Mouse (Mus musculus) CD4-positive, CD25-positive, alpha-beta regulatory T cell, adult 2 months (primary cell): ENCODE measurements around the gene Ube2v1.
"Not testable (repeated sequence)": the region's sequence is repeated elsewhere in the genome, so short reads cannot be mapped to it uniquely, and the experiment has no call there.

Experiments used
- DNase-seq: peaks from one replicate; pipeline ENCODE4 v3.0.0-alpha.2; 2012; ENCODE audit warnings: low read depth, low spot score

Gene Ube2v1

GRCm38 (mm10) chr2:167622965-167623364 lies 8.9 kb downstream of the Ube2v1 start:
- peak; percentile 27 for DNase-seq

- no peak for DNase-seq
Measured at GRCm38 (mm10) chr2:167622352-167622751, 9.5 kb downstream of the Ube2v1 start.

DNA sequence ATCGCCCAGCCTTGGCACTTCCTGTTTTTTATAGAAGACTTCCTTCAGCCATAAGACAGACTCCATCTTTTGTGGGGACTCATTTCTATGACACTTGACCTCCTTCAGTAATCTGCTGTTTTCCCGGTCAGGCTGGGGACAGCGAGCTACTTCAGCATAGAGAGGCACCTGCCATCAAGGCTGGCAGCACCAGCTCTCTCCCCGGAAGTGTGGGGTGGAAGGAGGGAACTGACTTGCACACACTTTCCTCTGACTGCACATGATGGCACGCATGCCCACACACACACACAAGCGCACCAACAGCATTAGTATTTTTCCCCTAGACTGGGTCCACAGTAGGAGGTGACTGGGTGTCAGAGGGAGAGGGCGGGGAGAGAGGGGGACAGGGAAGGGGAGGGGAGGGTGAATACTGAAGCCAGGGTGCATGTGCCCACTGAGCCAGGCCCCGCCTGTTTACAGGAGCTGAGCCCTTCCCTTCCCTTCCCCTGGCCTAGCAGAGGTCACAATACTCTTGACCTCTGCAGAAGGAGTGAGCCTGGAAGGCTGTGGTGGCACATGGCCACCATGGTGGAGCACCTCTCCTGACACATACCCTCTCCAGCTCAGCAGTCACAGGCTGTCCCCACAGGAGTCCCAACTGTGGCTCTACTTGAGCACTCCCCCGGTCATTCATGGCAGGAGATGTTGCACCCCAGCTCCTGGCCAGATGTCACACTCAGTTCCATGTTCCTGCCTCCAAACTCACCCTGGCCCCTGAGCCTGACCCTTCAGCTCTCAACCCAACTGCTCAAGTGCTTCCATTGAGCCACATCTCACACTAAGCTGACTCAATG lies 10.4 kb downstream of the Ube2v1 start:
- peak; percentile 55 for DNase-seq

GRCm38 (mm10) chr2:167617472-167617871 lies 14.4 kb downstream of the Ube2v1 start:
- no peak for DNase-seq

DNA sequence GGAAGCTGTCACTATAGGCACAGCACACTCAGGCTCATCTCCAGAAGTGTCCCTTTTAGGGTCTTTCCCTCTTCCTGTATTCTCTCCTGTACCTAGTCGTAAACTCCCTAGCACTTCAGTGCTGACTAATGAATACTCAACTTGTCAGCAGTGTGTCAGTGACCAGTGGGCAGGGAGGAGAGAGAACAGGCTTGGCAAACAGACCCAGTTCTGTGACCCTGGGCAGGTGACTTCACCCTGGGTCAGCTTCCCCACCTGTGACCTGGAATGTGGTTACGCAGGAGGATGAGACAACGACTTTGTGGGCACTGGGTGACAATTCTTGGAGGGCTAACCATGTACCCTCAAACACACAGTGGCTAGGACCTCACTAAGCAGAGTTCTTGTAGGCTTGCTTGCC lies 14.9 kb downstream of the Ube2v1 start:
- no peak for DNase-seq

- DNase-seq = not testable (repeated sequence)
Measured at GRCm38 (mm10) chr2:167613335-167613734, 18.6 kb downstream of the Ube2v1 start.

DNA sequence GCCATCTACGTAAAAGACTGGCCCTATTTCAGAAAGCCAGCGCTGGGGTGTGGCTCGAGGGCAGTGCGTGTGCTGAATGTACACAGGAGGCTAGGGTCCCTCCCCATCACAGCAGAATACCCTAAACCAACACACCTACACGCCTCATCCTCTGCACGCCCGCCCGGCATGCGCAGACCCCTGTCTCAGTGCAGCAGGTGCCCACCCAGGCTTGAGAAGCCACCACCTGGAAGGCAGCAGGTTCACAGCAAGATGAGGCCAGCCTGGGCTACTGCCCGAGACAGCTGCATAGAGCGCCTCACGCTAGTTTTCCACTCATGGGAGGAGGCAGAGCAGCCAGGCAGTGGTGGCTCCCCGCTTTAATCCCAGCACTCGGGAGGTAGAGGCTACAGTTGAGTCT lies 19.8 kb downstream of the Ube2v1 start:
- no peak for DNase-seq

DNA sequence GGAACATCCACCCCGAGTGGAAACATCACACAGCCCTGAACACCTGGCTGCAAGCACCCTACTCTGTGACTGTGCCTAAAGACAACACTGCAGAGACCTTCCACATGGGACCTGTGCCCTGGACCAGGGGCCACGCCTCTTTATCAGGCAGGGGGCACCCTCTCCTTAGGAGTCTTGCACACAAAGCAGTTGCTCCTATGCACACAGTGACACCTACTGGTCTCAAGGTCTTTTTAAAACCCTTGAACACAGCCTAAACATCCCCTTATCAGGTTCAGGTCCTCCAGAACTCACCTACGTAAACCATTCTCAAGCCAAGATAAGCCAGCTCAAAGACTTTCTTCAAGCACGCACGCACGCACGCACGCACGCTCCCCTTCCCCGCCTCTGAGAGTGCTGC lies 20.6 kb downstream of the Ube2v1 start:
- DNase-seq = no peak

DNA sequence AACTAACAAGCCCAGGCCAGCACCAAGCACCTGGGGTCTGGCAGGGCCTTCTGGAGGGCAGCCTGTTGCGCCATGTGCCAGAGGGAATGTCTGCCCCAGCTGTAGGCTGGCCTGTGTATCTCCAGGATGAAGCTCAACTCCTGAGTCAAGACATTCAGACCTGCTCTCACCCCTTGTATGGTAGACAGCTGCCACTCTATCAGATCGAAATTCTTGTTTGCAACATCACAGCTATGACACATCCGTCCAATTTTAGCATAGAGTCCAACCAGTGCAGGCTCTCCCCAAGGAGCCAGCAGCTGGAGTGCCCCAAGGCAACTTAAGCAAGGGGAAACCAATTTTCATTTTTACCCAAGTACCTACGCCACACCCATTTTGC lies 25.2 kb downstream of the Ube2v1 start:
- no peak for DNase-seq

DNA sequence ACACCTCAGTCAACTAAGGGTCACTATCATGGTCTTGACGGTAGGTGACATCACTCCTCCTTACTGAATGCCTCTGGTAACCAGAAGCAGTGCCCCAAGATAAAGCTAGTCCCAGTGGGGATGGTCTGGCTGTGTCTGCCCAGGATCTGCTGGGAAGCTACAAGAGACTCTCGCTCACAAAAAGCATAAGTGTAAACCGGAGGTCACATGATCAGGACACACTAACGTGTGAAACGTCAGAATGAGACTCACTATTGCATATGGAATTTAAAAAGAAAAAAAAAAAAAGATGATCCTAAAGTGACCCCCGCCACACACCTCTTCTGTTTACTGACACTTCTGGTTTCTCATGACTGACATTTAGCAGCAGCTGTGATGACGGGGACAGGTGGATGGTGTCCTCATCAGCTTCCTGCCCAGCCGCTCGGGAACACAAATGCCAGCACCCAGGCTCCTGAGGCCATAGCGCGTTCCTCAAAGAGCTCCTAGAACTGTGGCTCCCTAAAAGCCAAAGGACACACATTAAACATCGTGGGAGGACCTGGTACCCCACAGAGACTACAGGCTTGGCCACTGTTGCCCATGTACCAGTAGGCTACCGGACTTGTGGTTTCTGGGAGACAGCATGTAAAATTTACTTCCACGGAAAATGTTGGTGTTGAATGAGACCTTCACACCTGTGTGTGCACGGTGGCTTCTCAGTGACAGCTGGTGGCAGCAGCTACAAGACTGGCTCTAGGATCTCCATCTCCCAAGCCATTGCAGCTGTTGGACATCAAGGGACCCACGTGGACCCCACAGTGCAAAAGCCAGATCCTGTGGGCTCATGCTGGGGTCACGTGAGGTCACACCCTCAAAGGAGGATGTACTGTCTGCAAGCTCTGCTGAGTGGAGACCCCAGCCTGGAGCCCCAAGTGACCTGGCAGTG lies 25.8 kb downstream of the Ube2v1 start:
- DNase-seq = no peak

GRCm38 (mm10) chr2:167605178-167605794 lies 26.6 kb downstream of the Ube2v1 start:
- peak; percentile 91 for DNase-seq

GRCm38 (mm10) chr2:167602978-167603377 lies 28.9 kb downstream of the Ube2v1 start:
- DNase-seq = no peak

- no peak for DNase-seq
Measured at GRCm38 (mm10) chr2:167602364-167602763, 29.5 kb downstream of the Ube2v1 start.

DNA sequence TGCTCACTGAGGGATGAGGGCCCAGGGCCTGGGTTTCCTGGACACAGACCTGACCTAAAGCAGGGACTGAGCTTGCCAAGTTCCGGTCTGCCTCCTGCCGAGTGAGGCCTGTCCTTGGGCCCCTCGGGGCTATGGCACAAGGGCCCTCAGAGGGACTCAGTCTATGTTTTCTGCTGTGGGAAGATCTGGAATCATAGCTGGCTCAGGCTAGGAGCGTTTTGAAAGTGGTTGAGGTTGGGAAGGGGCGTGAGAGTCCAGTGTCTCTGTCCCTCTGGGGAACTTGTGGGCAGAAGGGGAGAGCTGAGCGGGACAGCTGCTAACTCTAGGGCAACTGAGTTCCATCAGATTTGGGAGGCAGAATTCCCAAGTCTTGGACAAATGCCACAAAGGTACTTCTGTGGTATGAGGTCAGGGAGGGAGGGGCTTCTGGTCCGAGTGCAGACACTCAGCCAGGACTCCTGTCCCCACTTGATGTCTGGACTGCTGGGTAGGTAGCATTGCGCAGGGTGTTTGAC lies 31.4 kb downstream of the Ube2v1 start:
- no peak for DNase-seq

- DNase-seq = no peak
Measured at GRCm38 (mm10) chr2:167599917-167600316, 32.0 kb downstream of the Ube2v1 start.

GRCm38 (mm10) chr2:167599195-167599594 lies 32.7 kb downstream of the Ube2v1 start:
- DNase-seq = no peak

DNA sequence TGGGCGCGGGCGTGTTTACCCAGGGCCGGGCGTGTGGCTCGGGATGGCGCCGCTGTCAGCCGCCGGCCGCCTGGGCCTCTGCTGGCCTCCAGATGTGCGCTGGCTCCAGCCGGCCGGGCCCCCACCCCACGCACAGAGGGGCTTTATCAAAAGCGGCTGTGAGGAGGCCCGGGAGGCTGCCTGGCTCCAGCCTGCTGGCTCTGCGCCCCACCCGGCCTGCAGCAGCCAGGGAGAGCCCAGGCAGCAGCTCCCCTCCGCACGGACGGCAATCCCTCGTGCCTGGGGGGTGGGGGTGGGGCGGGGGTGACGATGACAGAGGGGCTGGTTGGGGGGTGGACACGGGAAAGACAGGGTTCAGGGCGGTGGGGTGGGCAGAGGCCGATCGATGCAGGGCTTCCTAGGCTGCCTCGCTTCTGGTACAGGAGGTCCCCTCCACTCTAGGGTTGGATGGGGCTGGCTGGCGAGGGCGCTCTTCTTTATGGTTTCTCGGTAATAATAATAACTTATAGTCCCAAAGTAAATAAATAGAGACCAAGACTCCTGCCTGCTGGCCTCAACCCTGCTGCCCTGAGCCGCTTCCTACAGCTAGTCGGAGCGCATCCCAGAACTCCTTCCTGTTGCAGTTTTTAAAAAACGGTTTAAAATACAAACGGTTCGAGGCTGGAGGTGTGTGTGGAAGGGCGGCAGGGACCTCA lies 34.3 kb downstream of the Ube2v1 start:
- no peak for DNase-seq

DNA sequence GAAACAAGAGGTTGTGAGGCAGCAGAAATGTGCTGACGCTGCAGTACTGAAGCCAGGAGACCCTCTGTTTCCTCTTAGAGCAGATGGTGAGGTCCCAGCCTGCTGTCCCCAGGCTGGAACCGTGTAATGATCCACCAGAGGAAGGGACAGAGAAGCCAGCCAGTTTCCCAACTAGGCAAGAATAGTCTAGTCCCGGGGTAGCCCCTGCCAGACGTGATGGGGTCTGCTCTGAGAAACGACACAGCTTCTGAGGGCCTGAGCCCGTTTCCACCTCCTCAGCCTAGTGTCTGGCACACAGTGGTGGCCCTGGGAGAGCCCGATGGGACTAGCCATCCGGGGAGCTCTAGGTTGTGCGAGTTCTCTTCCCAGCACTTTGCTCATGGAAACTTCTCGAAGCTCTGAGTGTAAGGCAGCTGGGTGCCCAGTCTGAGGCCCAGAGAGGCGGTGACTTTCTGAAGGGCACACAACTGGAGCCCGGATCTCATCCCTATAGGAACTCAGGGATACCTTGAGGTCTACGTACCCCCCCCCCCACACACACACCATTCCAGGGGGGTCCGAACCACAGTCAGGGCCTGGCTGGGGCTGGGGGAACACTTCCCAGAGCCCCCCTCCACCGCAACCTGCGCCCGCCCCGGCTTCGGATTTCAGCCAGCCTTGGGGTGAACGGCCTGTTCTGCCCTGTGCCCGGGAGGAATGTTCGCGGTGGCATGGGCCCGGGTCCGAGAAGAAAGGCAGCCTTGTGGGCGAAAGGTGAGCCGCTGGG lies 35.0 kb downstream of the Ube2v1 start:
- no peak for DNase-seq

- no peak for DNase-seq
Measured at GRCm38 (mm10) chr2:167596262-167596661, 35.6 kb downstream of the Ube2v1 start.

GRCm38 (mm10) chr2:167595761-167596171 lies 36.1 kb downstream of the Ube2v1 start:
- no peak for DNase-seq
